ENCODE assay signal across 30 mouse cellular contexts in genomic region chr11:69806378-69806777, GRCm38 (mm10). TPM values are rescaled to one million over a fixed set of nuclear protein-coding genes. Genes with fewer than 3 reads are reported as not detected.
A peak's percentile ranks its signal among the peaks of the same experiment; 100 is the strongest.
DNase-seq lines count a peak whose midpoint lies in the region; ATAC-seq and TF ChIP-seq lines count a peak whose summit lies in the region.
"Had no signal": no experiment of that assay in that cellular context is flagged by ENCODE, and none has a peak within 500 bp of the region (broad histone marks: within the 10 kb centered on the region; RNA-seq: fewer than 3 reads in every experiment).

No protein-coding gene starts in this region.

- H3K4me3 ChIP-seq in intestine, postnatal 0 days (ENCODE audit: low read depth, low read length), result no peak overlapping the region
- H3K4me3 ChIP-seq in intestine, embryonic 16.5 days (ENCODE audit: low read length), result no peak overlapping the region
- no peak overlapping the region for H3K4me3 ChIP-seq in lung, embryonic 14.5 days (ENCODE audit: low read depth, low read length)
- no peak overlapping the region for H3K4me3 ChIP-seq in MEL (ENCODE audit: control insufficient read depth in 1 of 2, insufficient read depth in 1 of 2, low read depth in 2 of 2, low read length in 2 of 2)
- H3K4me3 ChIP-seq: embryonic facial prominence, embryonic 10.5 days; hindbrain, embryonic 12.5 days; left cerebral cortex, adult 2 months; limb, embryonic 15.5 days had no signal

- DNase-seq in lung, embryonic 14.5 days, result no peak
- no peak for DNase-seq in lung, postnatal 36 days
- peak; percentile 67 for DNase-seq in MEL (ENCODE audit: low read depth, low spot score)
- no peak for DNase-seq in adrenal gland, postnatal 14 days
- DNase-seq: cerebellum, adult 11-12 months; cerebellum, postnatal 10 days; heart, postnatal 10 days; kidney, postnatal 36 days; layer of hippocampus, adult 9-11 months; left cerebral cortex, postnatal 4 days; lung, adult 18-20 months; lung, postnatal 4 days; thymus, postnatal 25 days had no signal

- peaks cover 5% of the 10 kb centered on the region; the same call in 1 of the 2 replicates for H3K79me2 ChIP-seq in MEL (ENCODE audit: control insufficient read depth, insufficient read depth, low read length, poor library complexity)

- H3K27ac ChIP-seq in intestine, postnatal 0 days (ENCODE audit: low read depth, low read length), result no peak overlapping the region
- no peak overlapping the region for H3K27ac ChIP-seq in intestine, embryonic 16.5 days (ENCODE audit: low read length)
- no peak overlapping the region for H3K27ac ChIP-seq in lung, embryonic 14.5 days (ENCODE audit: low read depth)
- no peak overlapping the region for H3K27ac ChIP-seq in MEL (ENCODE audit: control insufficient read depth, low read depth, low read length)
- H3K27ac ChIP-seq: embryonic facial prominence, embryonic 10.5 days; hindbrain, embryonic 12.5 days; left cerebral cortex, adult 2 months; limb, embryonic 15.5 days had no signal

- WGBS in intestine, postnatal 0 days, result 83% methylated on average over 4 of the region's 4 CpGs
- WGBS in intestine, embryonic 16.5 days, result 79% methylated on average over 4 of the region's 4 CpGs
- WGBS in lung, embryonic 14.5 days, result 79% methylated on average over 4 of the region's 4 CpGs

- no peak for ATAC-seq in intestine, postnatal 0 days
- ATAC-seq in intestine, embryonic 16.5 days, result no peak
- ATAC-seq in lung, embryonic 14.5 days (ENCODE audit: insufficient read depth), result no peak
- ATAC-seq in erythroblast, adult 5-6 weeks (replicated peaks; ENCODE audit: low FRiP score, poor library complexity, severe bottlenecking), result no peak
- ATAC-seq: inflammation-experienced regulatory T-cells, adult 6 months; midbrain, embryonic 16.5 days had no signal

- no peak for TF ChIP-seq POLR2A in MEL (IDR thresholded peaks at IDR 0.05; ENCODE audit: control insufficient read depth in 1 of 2, insufficient read depth in 1 of 2, low read depth in 1 of 2, low read length in 2 of 2, poor library complexity in 1 of 2)

- H3K36me3 ChIP-seq in intestine, postnatal 0 days (ENCODE audit: control insufficient read depth, insufficient read depth), result no peaks in the 10 kb centered on the region
- no peaks in the 10 kb centered on the region for H3K36me3 ChIP-seq in intestine, embryonic 16.5 days (ENCODE audit: control insufficient read depth, insufficient read depth, low read length)
- H3K36me3 ChIP-seq in lung, embryonic 14.5 days (ENCODE audit: insufficient read depth), result no peaks in the 10 kb centered on the region
- H3K36me3 ChIP-seq in MEL (ENCODE audit: control insufficient read depth in 1 of 2, insufficient read depth in 2 of 2, low read length in 2 of 2), result no peaks in the 10 kb centered on the region; a peak in 1 of 4 replicates
- H3K36me3 ChIP-seq: embryonic facial prominence, embryonic 10.5 days; hindbrain, embryonic 12.5 days; limb, embryonic 15.5 days had no signal

- H3K4me1 ChIP-seq in intestine, postnatal 0 days (replicated peaks; ENCODE audit: control insufficient read depth, insufficient read depth, low read length), result peaks cover 4% of the 10 kb centered on the region; the same call in 1 of the 2 replicates
- peaks cover 30% of the 10 kb centered on the region for H3K4me1 ChIP-seq in intestine, embryonic 16.5 days (ENCODE audit: control insufficient read depth, insufficient read depth, low read length)
- H3K4me1 ChIP-seq in lung, embryonic 14.5 days (ENCODE audit: insufficient read depth), result peaks cover 25% of the 10 kb centered on the region
- peaks cover 3 to 11% of the 10 kb centered on the region in 2 experiments; a peak in 3 of 4 replicates for H3K4me1 ChIP-seq in MEL (ENCODE audit: control insufficient read depth in 1 of 2, insufficient read depth in 2 of 2, low read length in 2 of 2)

- H3K4me2 ChIP-seq in intestine, postnatal 0 days (replicated peaks; ENCODE audit: low read depth), result no peak overlapping the region
- H3K4me2 ChIP-seq in intestine, embryonic 16.5 days (ENCODE audit: low read depth, low read length), result no peak overlapping the region
- no peak overlapping the region for H3K4me2 ChIP-seq in lung, embryonic 14.5 days
- H3K4me2 ChIP-seq: heart, embryonic 11.5 days; hindbrain, embryonic 12.5 days; limb, embryonic 15.5 days had no signal

- TF ChIP-seq EP300 in MEL (IDR thresholded peaks at IDR 0.05; ENCODE audit: low read depth in 1 of 2, low read length in 2 of 2), result no peak

- TF ChIP-seq CTCF in intestine, postnatal 0 days (IDR thresholded peaks at IDR 0.05; ENCODE audit: low read depth), result peak; percentile 39
- peak; percentile 36; the same call in 1 of the 2 replicates for TF ChIP-seq CTCF in lung, embryonic 14.5 days (IDR thresholded peaks at IDR 0.05; ENCODE audit: low read depth)
- TF ChIP-seq CTCF in MEL (IDR thresholded peaks at IDR 0.05 in 2 of 3, conservative IDR thresholded peaks at IDR 0.05 in 1 of 3; ENCODE audit: control insufficient read depth in 1 of 3, insufficient read depth in 1 of 3, low read depth in 2 of 3, low read length in 3 of 3, poor library complexity in 1 of 3, severe bottlenecking in 1 of 3), result peak; percentile 23 to 56 (median 25); a peak in 3 of 6 replicates

- no peaks in the 10 kb centered on the region for H3K9me3 ChIP-seq in intestine, postnatal 0 days (ENCODE audit: control insufficient read depth)
- H3K9me3 ChIP-seq in intestine, embryonic 16.5 days (ENCODE audit: control insufficient read depth, low read length), result no peaks in the 10 kb centered on the region
- H3K9me3 ChIP-seq in lung, embryonic 14.5 days (ENCODE audit: low read depth, low read length), result no peaks in the 10 kb centered on the region
- no peaks in the 10 kb centered on the region for H3K9me3 ChIP-seq in MEL (replicated peaks; ENCODE audit: insufficient read depth, low read length)
- H3K9me3 ChIP-seq: embryonic facial prominence, embryonic 10.5 days; limb, embryonic 15.5 days had no signal

- H3K9ac ChIP-seq in intestine, postnatal 0 days (ENCODE audit: low read depth, low read length), result no peak overlapping the region
- H3K9ac ChIP-seq in intestine, embryonic 16.5 days (ENCODE audit: low read depth, low read length), result no peak overlapping the region
- H3K9ac ChIP-seq in lung, embryonic 14.5 days, result no peak overlapping the region
- no peak overlapping the region for H3K9ac ChIP-seq in MEL (ENCODE audit: control insufficient read depth, low read depth, low read length, poor library complexity, severe bottlenecking)
- H3K9ac ChIP-seq: hindbrain, embryonic 12.5 days; limb, embryonic 15.5 days had no signal

- 0 out of 2 replicates have a peak, but pooled peaks cover 2% of the 10 kb centered on the region for H3K27me3 ChIP-seq in intestine, postnatal 0 days (replicated peaks; ENCODE audit: control insufficient read depth, insufficient read depth, low read length)
- H3K27me3 ChIP-seq in intestine, embryonic 16.5 days (replicated peaks; ENCODE audit: control insufficient read depth, insufficient read depth, low read length), result 0 out of 2 replicates have a peak, but pooled peaks cover 5% of the 10 kb centered on the region
- H3K27me3 ChIP-seq in lung, embryonic 14.5 days (ENCODE audit: insufficient read depth, low read length), result peaks cover 39% of the 10 kb centered on the region
- peaks cover 2 to 3% of the 10 kb centered on the region in 2 experiments; a peak in 3 of 4 replicates for H3K27me3 ChIP-seq in MEL (ENCODE audit: control insufficient read depth in 1 of 2, insufficient read depth in 2 of 2, low read length in 2 of 2)

- peak; percentile 50 for TF ChIP-seq RAD21 in MEL (IDR thresholded peaks at IDR 0.05; ENCODE audit: low read depth, low read length)

RNA-seq across cellular contexts. Expression of gene Tmem102, which starts 1.0 kb away (rescaled TPM):
- 58.0 and 59.4 TPM in 2 replicates for polyA plus RNA-seq in intestine, postnatal 0 days (2015; fragmentation: Nextera tagmentation; extraction: Ambion mirVana)
- polyA plus RNA-seq in intestine, embryonic 16.5 days (2015; fragmentation: Nextera tagmentation; extraction: Ambion mirVana), result 34.6 and 42.7 TPM in 2 replicates
- polyA plus RNA-seq in lung, embryonic 14.5 days (2014; fragmentation: Nextera tagmentation; extraction: Ambion mirVana), result 4.3 and 5.0 TPM in 2 replicates
- 0.29 and 0.31 TPM in 2 replicates for total RNA-seq in MEL (2012; rRNA removed)
- 1 to 10 TPM in 1 of 2 experiments, not detected in 1; 2.4 TPM for polyA plus RNA-seq in MEL (2012; ENCODE audit: insufficient read depth in 1 of 2, insufficient read length in 2 of 2, low read depth in 1 of 2, low replicate concordance in 2 of 2, missing spikeins in 1 of 2)
- total RNA-seq in adrenal gland, postnatal 14 days (2021), result 0.74 and 1.1 TPM in 2 replicates
- not detected in 2 replicates for total RNA-seq in erythroblast, adult 5-6 weeks (2015; ENCODE audit: low replicate concordance)
- not detected in 2 replicates for total RNA-seq in erythroblast, adult 5-6 weeks (2017; ENCODE audit: low replicate concordance)
- total RNA-seq: left cerebral cortex, postnatal 4 days had no signal
- polyA plus RNA-seq: cortical plate, adult 2 months; inflammation-experienced regulatory T-cells, adult 6 months had no signal

RNA-seq across cellular contexts. Expression of gene Fgf11, which starts 4.7 kb away (rescaled TPM):
- 0.18 and 0.38 TPM in 2 replicates for polyA plus RNA-seq in intestine, postnatal 0 days (2015; fragmentation: Nextera tagmentation; extraction: Ambion mirVana)
- 1.3 and 1.4 TPM in 2 replicates for polyA plus RNA-seq in intestine, embryonic 16.5 days (2015; fragmentation: Nextera tagmentation; extraction: Ambion mirVana)
- 1.6 TPM in 2 replicates for polyA plus RNA-seq in lung, embryonic 14.5 days (2014; fragmentation: Nextera tagmentation; extraction: Ambion mirVana)
- 4.8 and 5.1 TPM in 2 replicates for total RNA-seq in MEL (2012; rRNA removed)
- 10 to 100 TPM in 1 of 2 experiments, not detected in 1; 26.8 TPM for polyA plus RNA-seq in MEL (2012; ENCODE audit: insufficient read depth in 1 of 2, insufficient read length in 2 of 2, low read depth in 1 of 2, low replicate concordance in 2 of 2, missing spikeins in 1 of 2)
- total RNA-seq in adrenal gland, postnatal 14 days (2021), result 3.5 and 3.8 TPM in 2 replicates
- not detected in 2 replicates for total RNA-seq in erythroblast, adult 5-6 weeks (2015; ENCODE audit: low replicate concordance)
- total RNA-seq in erythroblast, adult 5-6 weeks (2017; ENCODE audit: low replicate concordance), result not detected in 2 replicates
- polyA plus RNA-seq: inflammation-experienced regulatory T-cells, adult 6 months had no signal

RNA-seq across cellular contexts. Expression of gene Gm39566, which starts 8.7 kb away (rescaled TPM):
- not detected in 2 replicates for polyA plus RNA-seq in intestine, postnatal 0 days (2015; fragmentation: Nextera tagmentation; extraction: Ambion mirVana)
- polyA plus RNA-seq in intestine, embryonic 16.5 days (2015; fragmentation: Nextera tagmentation; extraction: Ambion mirVana), result not detected in 2 replicates
- not detected in 2 replicates for polyA plus RNA-seq in lung, embryonic 14.5 days (2014; fragmentation: Nextera tagmentation; extraction: Ambion mirVana)
- 0.04 TPM in 1 of 2 replicates, not detected in the other for total RNA-seq in MEL (2012; rRNA removed)
- polyA plus RNA-seq in MEL (2012; ENCODE audit: insufficient read depth in 1 of 2, insufficient read length in 2 of 2, low read depth in 1 of 2, low replicate concordance in 2 of 2, missing spikeins in 1 of 2), result not detected
- not detected in 2 replicates for total RNA-seq in adrenal gland, postnatal 14 days (2021)
- 0.42 TPM in 1 of 2 replicates, not detected in the other for total RNA-seq in erythroblast, adult 5-6 weeks (2015; ENCODE audit: low replicate concordance)
- total RNA-seq in erythroblast, adult 5-6 weeks (2017; ENCODE audit: low replicate concordance), result 0.14 TPM in 1 of 2 replicates, not detected in the other
- total RNA-seq: adrenal gland, adult 18-20 months; gastrocnemius, adult 18-20 months; heart, postnatal 10 days; left cerebral cortex, adult 2 months; left cerebral cortex, postnatal 4 days had no signal
- polyA plus RNA-seq: cortical plate, adult 2 months; embryonic facial prominence, embryonic 10.5 days; forebrain, embryonic 11.5 days; heart, embryonic 11.5 days; hindbrain, embryonic 12.5 days; inflammation-experienced regulatory T-cells, adult 6 months; kidney, embryonic 14.5 days; limb, embryonic 15.5 days; midbrain, embryonic 16.5 days; neural tube, embryonic 14.5 days; spleen, adult 2 months had no signal

RNA-seq across cellular contexts. Expression of gene Chrnb1, which starts 10.6 kb away (rescaled TPM):
- polyA plus RNA-seq in intestine, postnatal 0 days (2015; fragmentation: Nextera tagmentation; extraction: Ambion mirVana), result 2.4 and 2.8 TPM in 2 replicates
- 3.9 and 4.7 TPM in 2 replicates for polyA plus RNA-seq in intestine, embryonic 16.5 days (2015; fragmentation: Nextera tagmentation; extraction: Ambion mirVana)
- polyA plus RNA-seq in lung, embryonic 14.5 days (2014; fragmentation: Nextera tagmentation; extraction: Ambion mirVana), result 12.1 and 14.6 TPM in 2 replicates
- total RNA-seq in MEL (2012; rRNA removed), result 0.31 and 0.33 TPM in 2 replicates
- 1 to 10 TPM in 1 of 2 experiments, not detected in 1; 1.6 TPM for polyA plus RNA-seq in MEL (2012; ENCODE audit: insufficient read depth in 1 of 2, insufficient read length in 2 of 2, low read depth in 1 of 2, low replicate concordance in 2 of 2, missing spikeins in 1 of 2)
- total RNA-seq in adrenal gland, postnatal 14 days (2021), result 2.4 and 3.2 TPM in 2 replicates
- 4.0 TPM in 1 of 2 replicates, not detected in the other for total RNA-seq in erythroblast, adult 5-6 weeks (2015; ENCODE audit: low replicate concordance)
- total RNA-seq in erythroblast, adult 5-6 weeks (2017; ENCODE audit: low replicate concordance), result 0.26 TPM in 1 of 2 replicates, not detected in the other

RNA-seq across cellular contexts. Expression of gene Spem2, which starts 11.9 kb away (rescaled TPM):
- polyA plus RNA-seq in intestine, postnatal 0 days (2015; fragmentation: Nextera tagmentation; extraction: Ambion mirVana), result 0.07 TPM in 1 of 2 replicates, not detected in the other
- polyA plus RNA-seq in intestine, embryonic 16.5 days (2015; fragmentation: Nextera tagmentation; extraction: Ambion mirVana), result not detected in 2 replicates
- polyA plus RNA-seq in lung, embryonic 14.5 days (2014; fragmentation: Nextera tagmentation; extraction: Ambion mirVana), result not detected in 2 replicates
- not detected in 2 replicates for total RNA-seq in MEL (2012; rRNA removed)
- not detected for polyA plus RNA-seq in MEL (2012; ENCODE audit: insufficient read depth in 1 of 2, insufficient read length in 2 of 2, low read depth in 1 of 2, low replicate concordance in 2 of 2, missing spikeins in 1 of 2)
- not detected in 2 replicates for total RNA-seq in adrenal gland, postnatal 14 days (2021)
- total RNA-seq in erythroblast, adult 5-6 weeks (2015; ENCODE audit: low replicate concordance), result not detected in 2 replicates
- total RNA-seq in erythroblast, adult 5-6 weeks (2017; ENCODE audit: low replicate concordance), result not detected in 2 replicates
- total RNA-seq: adrenal gland, adult 18-20 months; gastrocnemius, adult 18-20 months; heart, postnatal 10 days; left cerebral cortex, adult 2 months; left cerebral cortex, postnatal 4 days had no signal
- polyA plus RNA-seq: cortical plate, adult 2 months; embryonic facial prominence, embryonic 10.5 days; forebrain, embryonic 11.5 days; heart, embryonic 11.5 days; hindbrain, embryonic 12.5 days; inflammation-experienced regulatory T-cells, adult 6 months; kidney, embryonic 14.5 days; limb, embryonic 15.5 days; midbrain, embryonic 16.5 days; spleen, adult 2 months had no signal
